Mouse (Mus musculus): ENCODE measurements around the gene Onecut1.

DNA sequence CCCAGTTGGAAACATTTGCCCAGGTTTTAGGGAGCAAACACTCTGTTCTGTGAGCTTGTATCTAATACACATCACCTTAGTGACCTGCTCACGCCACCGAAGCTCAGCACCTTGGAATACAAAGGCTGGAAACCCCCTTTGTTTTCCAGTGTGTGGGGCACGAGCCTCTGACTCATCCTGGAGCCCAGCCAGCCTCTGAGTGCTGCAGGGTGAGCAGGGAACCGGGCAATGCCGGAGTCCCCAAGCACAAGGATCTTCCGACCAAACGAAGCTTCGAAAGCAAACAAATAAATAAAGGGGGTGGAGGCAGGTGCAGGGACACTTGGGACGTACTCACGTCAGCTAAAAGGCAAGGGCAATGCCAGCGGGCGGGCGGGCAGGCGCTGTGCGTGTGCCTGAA is 47.5 kb downstream of the Onecut1 start:
- TF ChIP-seq BHLHE40 (IDR thresholded peaks at IDR 0.05; ENCODE audit: borderline replicate concordance, low read depth, low read length) = no peak
- no peak for TF ChIP-seq CTCF (IDR thresholded peaks at IDR 0.05 in 2 of 3, conservative IDR thresholded peaks at IDR 0.05 in 1 of 3; ENCODE audit: control insufficient read depth in 1 of 3, insufficient read depth in 1 of 3, low read depth in 2 of 3, low read length in 3 of 3, poor library complexity in 1 of 3, severe bottlenecking in 1 of 3)
- no peak for TF ChIP-seq GABPA (IDR thresholded peaks at IDR 0.05; ENCODE audit: low read depth, low read length)
- TF ChIP-seq CHD2 (IDR thresholded peaks at IDR 0.05; ENCODE audit: low read length) = no peak
- TF ChIP-seq MAZ (IDR thresholded peaks at IDR 0.05; ENCODE audit: low read depth, low read length) = no peak
- no peak for TF ChIP-seq POLR2A (IDR thresholded peaks at IDR 0.05; ENCODE audit: control insufficient read depth in 1 of 2, insufficient read depth in 1 of 2, low read depth in 1 of 2, low read length in 2 of 2, poor library complexity in 1 of 2)
- no peak for TF ChIP-seq USF1 (IDR thresholded peaks at IDR 0.05; ENCODE audit: low read depth, low read length)
- TF ChIP-seq RAD21 (IDR thresholded peaks at IDR 0.05; ENCODE audit: low read depth, low read length) = no peak
- no peak for TF ChIP-seq TBP (IDR thresholded peaks at IDR 0.05; ENCODE audit: low read depth, low read length)

All from MEL (cell line).